Mouse (Mus musculus) spleen, adult 12 weeks (tissue): ENCODE results near the gene Fbxo6.
"Not testable (repeated sequence)": the region's sequence is repeated elsewhere in the genome, so short reads cannot be mapped to it uniquely, and the experiment has no call there.

ENCODE experiments used
- DNase-seq: peaks from one replicate; pipeline ENCODE4 v3.0.0; 2022; ENCODE audit warnings: low spot score

The Fbxo6 gene

DNA sequence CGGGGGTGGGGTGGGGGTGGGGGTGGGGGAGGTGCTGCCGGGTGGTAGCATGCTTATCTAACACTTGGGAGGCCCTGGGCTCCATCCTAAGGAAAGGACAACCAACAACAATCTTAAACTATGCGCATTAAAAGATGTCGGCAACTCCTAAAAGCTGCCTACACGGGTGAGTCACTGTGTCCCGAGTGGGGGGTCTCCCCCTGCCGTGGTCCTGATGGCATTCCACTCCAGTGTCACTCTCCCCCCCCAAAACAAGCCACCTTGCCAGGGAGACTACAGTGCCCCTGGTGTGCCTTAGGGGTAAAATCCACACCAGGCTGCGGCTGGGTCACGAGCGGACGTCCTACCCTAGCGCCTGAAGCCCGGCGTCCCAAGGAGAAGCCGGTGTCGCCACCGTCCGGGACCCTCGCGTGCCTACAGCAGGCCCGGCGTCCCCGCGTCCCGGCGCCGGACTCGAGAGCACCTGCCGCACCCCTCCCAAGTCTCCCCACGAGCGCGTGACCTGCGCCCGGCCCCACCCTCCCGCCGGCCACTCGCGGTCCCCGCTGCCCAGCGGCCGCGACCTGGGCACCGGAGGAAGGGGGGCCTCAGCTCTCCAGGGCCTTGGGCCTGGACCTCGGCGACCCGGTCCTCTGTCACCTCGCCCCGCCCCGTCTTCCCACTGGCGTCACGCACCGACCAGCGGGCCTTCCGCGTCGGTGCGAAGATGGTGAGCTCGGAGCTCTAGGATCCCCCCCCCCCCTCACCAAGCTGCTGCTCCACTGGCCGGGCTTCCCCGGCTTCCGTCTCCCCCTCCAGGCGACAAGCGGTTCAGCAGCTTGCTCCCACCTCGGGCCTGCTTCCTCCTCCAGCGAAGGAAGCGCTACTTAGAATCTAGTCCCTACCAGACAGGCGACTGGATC, at the start of gene Fbxo6:
TSS of gene Fbxo6 (minus strand) at position 874 of the 902 bp plus-strand sequence.
- DNase-seq = peak; percentile 59

GRCm38 (mm10) chr4:148198721-148199120, 46.8 kb upstream of the Fbxo6 start:
- no peak for DNase-seq

- no peak for DNase-seq
Observed at GRCm38 (mm10) chr4:148194400-148194799, 42.5 kb upstream of the Fbxo6 start.

GRCm38 (mm10) chr4:148192707-148193245, 40.8 kb upstream of the Fbxo6 start:
- no peak for DNase-seq

- DNase-seq = not testable (repeated sequence)
Observed at GRCm38 (mm10) chr4:148188767-148189166, 36.8 kb upstream of the Fbxo6 start.

DNA sequence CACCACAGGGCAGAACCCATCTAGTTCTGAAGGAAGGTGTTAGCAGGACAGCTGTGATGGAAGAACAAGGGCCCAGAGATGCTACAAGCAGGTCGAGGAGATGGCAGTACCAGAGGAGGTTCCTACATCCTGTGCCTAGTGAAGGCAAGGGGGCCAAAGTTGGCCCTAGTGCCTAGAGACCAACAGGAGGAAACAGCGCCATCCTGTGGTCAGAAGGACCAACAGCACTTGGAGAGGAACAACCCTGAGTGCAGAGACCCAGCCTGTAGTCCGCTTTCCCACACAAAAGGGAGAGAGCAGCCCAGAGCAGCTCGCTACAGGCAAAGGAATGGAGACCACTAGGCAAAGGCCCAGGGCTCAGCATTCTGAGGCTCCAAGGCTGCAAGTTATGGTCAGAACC, 33.9 kb upstream of the Fbxo6 start:
- DNase-seq = no peak

DNA sequence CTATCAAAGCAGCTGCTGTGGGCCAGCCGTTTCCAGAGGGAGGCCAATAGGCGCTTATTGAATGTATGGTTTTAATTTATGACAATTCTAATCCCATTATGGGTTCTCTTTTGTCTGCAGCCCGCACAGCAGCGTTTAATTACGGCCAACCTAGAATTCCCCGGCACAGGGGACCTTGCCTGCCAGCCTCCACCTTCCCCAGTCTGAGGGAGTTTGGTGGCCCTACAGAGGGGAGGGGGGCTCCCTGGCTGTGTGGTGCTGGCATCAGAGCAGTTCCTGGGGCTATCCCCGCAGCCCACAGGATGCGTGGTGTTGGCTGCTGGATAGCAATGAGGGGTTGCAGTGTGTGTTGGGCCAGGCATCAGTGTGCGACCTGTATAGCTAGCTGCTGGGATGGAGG, 32.6 kb upstream of the Fbxo6 start:
- no peak for DNase-seq

DNA sequence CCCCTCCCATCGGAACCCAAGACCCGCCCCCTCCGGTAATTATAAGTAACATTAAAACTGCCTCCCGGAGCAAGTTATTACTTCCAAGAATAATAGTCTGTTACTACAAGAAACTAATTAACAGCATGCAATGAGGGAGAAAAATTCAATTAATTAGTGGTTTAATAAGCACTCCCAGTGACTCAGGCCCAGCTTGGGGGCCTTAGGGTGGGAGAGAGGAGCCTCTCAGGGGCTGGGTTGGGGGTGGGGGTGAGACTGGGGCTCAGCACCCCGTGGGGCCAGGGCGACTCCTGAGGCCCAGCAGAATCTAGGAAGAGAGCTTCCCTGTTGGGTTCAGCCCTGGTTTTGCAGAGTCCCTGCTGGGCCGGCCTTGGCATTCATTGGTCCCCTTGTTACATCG, 30.4 kb upstream of the Fbxo6 start:
- DNase-seq = no peak

DNA sequence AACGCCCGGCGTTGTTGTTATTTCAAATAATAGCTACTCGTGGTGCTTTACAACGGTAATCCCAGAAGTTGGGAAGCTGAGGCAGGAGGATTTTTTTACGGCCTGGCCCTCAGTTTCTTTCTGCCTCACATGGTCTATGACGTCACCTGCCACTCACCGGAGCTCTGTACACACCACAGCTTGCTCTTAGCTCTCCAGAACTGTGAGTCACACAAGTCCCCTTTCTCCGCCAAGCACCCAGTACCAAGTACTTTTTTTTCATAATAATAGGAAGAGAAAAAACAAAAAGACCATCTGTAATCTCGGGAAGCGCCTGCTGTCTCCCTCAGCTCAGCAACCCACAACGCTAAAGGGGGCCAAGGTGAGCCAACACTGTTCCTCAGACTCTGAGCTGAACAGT, 29.5 kb upstream of the Fbxo6 start:
- DNase-seq = no peak

DNA sequence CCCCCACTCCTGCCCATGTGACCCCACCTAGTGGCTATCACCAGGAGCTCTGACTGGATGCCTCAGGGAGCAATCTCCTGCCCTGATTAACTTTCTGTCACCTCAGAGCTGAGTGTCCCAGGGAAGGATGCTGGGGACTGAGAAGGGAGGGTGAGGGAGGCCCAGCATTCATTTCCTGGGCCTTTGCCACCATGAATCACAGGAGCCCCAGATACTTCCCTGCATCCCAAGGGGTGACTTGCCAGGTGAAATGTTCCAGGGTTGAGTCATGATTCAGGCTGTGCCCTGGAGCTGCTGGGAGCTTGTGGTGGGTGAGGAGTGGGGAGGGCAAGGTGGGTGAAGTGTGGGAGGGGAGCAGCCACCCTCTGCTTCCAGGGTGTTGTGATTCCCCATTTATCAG, 25.8 kb upstream of the Fbxo6 start:
- no peak for DNase-seq

DNA sequence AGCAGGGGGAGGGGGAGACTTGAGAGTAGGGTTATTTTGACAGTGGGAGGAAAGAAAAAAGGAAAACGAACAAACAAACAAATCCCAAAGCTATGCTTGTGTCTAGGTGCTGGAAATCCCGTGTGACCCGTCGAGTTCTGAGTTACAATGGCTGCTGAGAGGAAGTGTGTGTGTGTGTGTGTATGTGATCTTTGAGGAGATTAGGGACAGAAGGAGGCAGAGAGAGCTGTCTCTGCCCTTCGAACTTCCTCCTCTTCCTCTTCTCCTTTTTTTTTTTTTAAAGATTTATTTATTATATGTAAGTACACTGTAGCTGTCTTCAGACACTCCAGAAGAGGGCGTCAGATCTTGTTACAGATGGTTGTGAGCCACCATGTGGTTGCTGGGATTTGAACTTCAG, 24.7 kb upstream of the Fbxo6 start:
- not testable (repeated sequence) for DNase-seq

- DNase-seq = no peak
Observed at GRCm38 (mm10) chr4:148174495-148174862, 22.5 kb upstream of the Fbxo6 start.

GRCm38 (mm10) chr4:148173811-148174494, 22.0 kb upstream of the Fbxo6 start:
- DNase-seq = no peak

DNA sequence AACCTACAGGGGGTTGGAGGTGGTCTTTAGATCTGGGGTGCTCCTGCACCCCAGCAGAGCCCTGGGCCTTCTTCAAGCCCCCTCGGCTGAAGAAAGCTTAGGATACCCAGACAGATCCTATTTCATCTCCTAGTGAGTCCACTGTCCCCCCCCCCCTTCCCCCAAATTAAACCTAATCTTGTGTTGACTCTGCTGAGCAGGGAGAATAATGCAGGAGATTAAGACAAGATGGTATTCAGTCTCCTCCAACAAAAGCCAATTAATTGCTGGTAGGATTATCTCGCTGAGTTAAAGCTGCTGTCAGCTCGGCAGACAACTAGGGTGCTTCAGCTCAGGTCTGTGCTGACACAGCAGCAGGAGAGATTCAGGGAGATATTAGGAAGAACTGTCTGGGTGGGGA, 19.3 kb upstream of the Fbxo6 start:
- no peak for DNase-seq

DNA sequence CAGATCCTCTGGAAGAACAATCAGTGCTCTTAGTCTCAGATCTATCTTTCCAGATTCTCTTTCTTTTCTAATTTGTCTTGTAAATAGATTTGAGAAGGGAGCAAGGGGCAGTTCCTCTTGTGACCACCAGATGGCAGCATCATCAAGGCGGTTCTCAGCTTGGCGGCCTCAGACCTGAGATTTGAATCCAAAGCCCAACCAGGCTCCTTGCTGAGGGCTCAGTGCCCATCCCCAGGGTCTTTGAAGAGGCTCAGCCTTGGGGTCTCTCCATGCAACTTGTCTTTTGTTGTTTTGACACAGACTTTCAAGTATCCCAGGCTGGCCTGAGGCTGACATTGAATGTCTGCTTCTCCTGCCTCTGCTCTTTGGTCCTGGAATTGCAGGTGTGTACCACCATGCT, 18.9 kb upstream of the Fbxo6 start:
- DNase-seq = no peak

GRCm38 (mm10) chr4:148169586-148169985, 17.6 kb upstream of the Fbxo6 start:
- no peak for DNase-seq

- no peak for DNase-seq
Observed at GRCm38 (mm10) chr4:148168287-148168686, 16.3 kb upstream of the Fbxo6 start.

GRCm38 (mm10) chr4:148166986-148167385, 15.0 kb upstream of the Fbxo6 start:
- no peak for DNase-seq

DNA sequence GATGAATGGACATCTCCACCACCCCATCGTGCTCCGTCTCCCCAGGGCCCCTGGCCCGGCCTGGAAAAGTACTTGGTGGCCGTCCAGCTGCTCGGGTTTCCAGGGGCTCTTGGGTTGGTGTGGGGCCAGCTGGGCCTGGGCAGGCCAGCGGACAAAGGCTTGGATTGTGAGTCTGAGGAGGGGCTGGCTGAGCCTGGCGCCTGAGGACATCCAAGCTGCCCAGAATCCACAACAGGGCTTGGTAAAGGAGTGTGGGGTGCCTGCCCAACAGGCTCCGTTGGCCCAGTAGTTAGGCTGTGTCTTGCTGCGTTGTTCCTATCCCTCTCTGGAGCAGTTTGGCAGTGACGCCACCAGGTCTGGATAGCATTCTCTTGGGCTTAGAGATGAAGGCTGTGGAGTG, 14.5 kb upstream of the Fbxo6 start:
- no peak for DNase-seq

GRCm38 (mm10) chr4:148165551-148165950, 13.6 kb upstream of the Fbxo6 start:
- DNase-seq = no peak

DNA sequence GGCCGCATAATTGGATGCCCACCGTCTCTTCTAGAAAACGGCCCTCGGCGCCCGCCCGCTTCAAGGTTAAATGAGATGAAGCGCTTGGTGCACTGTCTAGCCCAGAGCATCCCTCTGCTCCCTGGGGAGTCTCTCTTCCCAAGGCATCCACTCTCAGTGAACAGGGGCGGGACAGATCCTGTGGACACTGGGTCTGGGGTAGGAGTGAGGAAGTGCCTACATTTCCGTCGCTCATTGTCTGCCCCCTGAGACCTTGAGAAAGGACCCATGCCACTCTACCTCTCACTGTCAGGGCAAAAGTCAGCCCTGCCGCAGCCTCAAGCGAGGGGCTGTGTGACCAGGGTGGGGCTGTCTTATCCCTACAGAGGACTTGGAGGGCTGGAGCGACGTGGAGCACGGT, 12.5 kb upstream of the Fbxo6 start:
- DNase-seq = no peak

GRCm38 (mm10) chr4:148164002-148164439, 12.1 kb upstream of the Fbxo6 start:
- no peak for DNase-seq
